Comparison of ENCODE assay signal across 12 mouse cellular contexts in genomic region chr17:12718251-12718650, GRCm38 (mm10). TPM values are rescaled to one million over a fixed set of nuclear protein-coding genes. Genes with fewer than 3 reads are reported as not detected.
DNase-seq lines count a peak whose midpoint lies in the region; ATAC-seq and TF ChIP-seq lines count a peak whose summit lies in the region.
"Had no signal": no experiment of that assay in that cellular context is flagged by ENCODE, and none has a peak within 500 bp of the region (broad histone marks: within the 10 kb centered on the region; RNA-seq: fewer than 3 reads in every experiment).

No protein-coding gene starts in this region.

- WGBS in heart, adult 2 months = 33% methylated on average over 7 of the region's 7 CpGs
- 32% methylated on average over 7 of the region's 7 CpGs for WGBS in embryonic facial prominence, embryonic 14.5 days

- peak overlapping the region; percentile 70 for H3K27ac ChIP-seq in heart, adult 2 months
- H3K27ac ChIP-seq in embryonic facial prominence, embryonic 14.5 days (replicated peaks; ENCODE audit: low read depth, low read length) = peak overlapping the region; percentile 62; the same call in 1 of the 2 replicates
- H3K27ac ChIP-seq: liver, embryonic 12.5 days; neural tube, embryonic 13.5 days had no signal

- peak; percentile 73; the same call in 1 of the 2 replicates for ATAC-seq in embryonic facial prominence, embryonic 14.5 days (ENCODE audit: low read depth)

- 0 out of 2 replicates have a peak, but pooled peaks have one; percentile 65 for TF ChIP-seq EP300 in heart, adult 2 months (IDR thresholded peaks at IDR 0.05; ENCODE audit: insufficient read depth, low read depth, low read length)

- DNase-seq in heart, adult 2 months = peak in 1 of 2 experiments; percentile 23
- DNase-seq in heart, postnatal 36 days = no peak
- peak; percentile 16 to 27 for DNase-seq in layer of hippocampus, postnatal 36 days
- no peak for DNase-seq in layer of hippocampus, adult 8-10 months (ENCODE audit: low spot score in 2 of 2)
- DNase-seq in cerebellum, adult 11-12 months = peak; percentile 79
- DNase-seq in embryonic facial prominence, embryonic 14.5 days (ENCODE audit: low spot score) = peak; percentile 91
- no peak for DNase-seq in adrenal gland, adult 8-10 months
- DNase-seq in spleen, adult 18-20 months = no peak
- DNase-seq: kidney, postnatal 36 days; thymus, postnatal 25 days had no signal

- no peaks in the 10 kb centered on the region for H3K9me3 ChIP-seq in embryonic facial prominence, embryonic 14.5 days (ENCODE audit: control insufficient read depth, low read length)
- H3K9me3 ChIP-seq: liver, embryonic 12.5 days; neural tube, embryonic 13.5 days had no signal

- no peak overlapping the region for H3K9ac ChIP-seq in heart, adult 2 months (ENCODE audit: low read depth, low read length)
- no peak overlapping the region for H3K9ac ChIP-seq in embryonic facial prominence, embryonic 14.5 days (ENCODE audit: low read depth, low read length)
- H3K9ac ChIP-seq: liver, embryonic 12.5 days; neural tube, embryonic 13.5 days had no signal

- no peak overlapping the region for H3K4me2 ChIP-seq in embryonic facial prominence, embryonic 14.5 days (ENCODE audit: low read depth, low read length)
- H3K4me2 ChIP-seq: liver, embryonic 12.5 days; neural tube, embryonic 13.5 days had no signal

- H3K4me1 ChIP-seq in heart, adult 2 months (ENCODE audit: control insufficient read depth, insufficient read depth, low read length) = peaks cover 24% of the 10 kb centered on the region
- H3K4me1 ChIP-seq in embryonic facial prominence, embryonic 14.5 days (ENCODE audit: control insufficient read depth, insufficient read depth, low read length) = peaks cover 23% of the 10 kb centered on the region

- TF ChIP-seq POLR2A in heart, adult 2 months (IDR thresholded peaks at IDR 0.05; ENCODE audit: insufficient read depth, low read depth, low read length) = no peak

- no peaks in the 10 kb centered on the region for H3K27me3 ChIP-seq in heart, adult 2 months (ENCODE audit: control insufficient read depth, insufficient read depth, low read length)
- no peaks in the 10 kb centered on the region for H3K27me3 ChIP-seq in embryonic facial prominence, embryonic 14.5 days (replicated peaks; ENCODE audit: control insufficient read depth, insufficient read depth, low read length)
- H3K27me3 ChIP-seq: neural tube, embryonic 13.5 days had no signal

- H3K4me3 ChIP-seq in heart, adult 2 months = no peak overlapping the region
- H3K4me3 ChIP-seq in embryonic facial prominence, embryonic 14.5 days (ENCODE audit: low read depth, low read length) = no peak overlapping the region
- H3K4me3 ChIP-seq: liver, embryonic 12.5 days; neural tube, embryonic 13.5 days had no signal

- no peaks in the 10 kb centered on the region for H3K79me2 ChIP-seq in heart, adult 2 months (replicated peaks; ENCODE audit: control insufficient read depth, insufficient read depth, low read length)

- TF ChIP-seq CTCF in heart, adult 2 months (IDR thresholded peaks at IDR 0.05) = no peak

- H3K36me3 ChIP-seq in heart, adult 2 months (ENCODE audit: control insufficient read depth, insufficient read depth, low read length) = peaks cover 16% of the 10 kb centered on the region
- H3K36me3 ChIP-seq in embryonic facial prominence, embryonic 14.5 days (ENCODE audit: control insufficient read depth, insufficient read depth, low read length) = peaks cover 89% of the 10 kb centered on the region

- intact Hi-C loops in heart, adult 2 months (cut with DNase I) = loop anchor here (1.0 kb wide), 1 partner anchor 76 kb away; no protein-coding TSS in a partner anchor
- intact Hi-C loops in heart, postnatal 36 days (cut with DNase I) = loop anchor here (2.0 kb wide), 1 partner anchor 19 kb away; no protein-coding TSS in a partner anchor

RNA-seq across cellular contexts. Expression of gene Slc22a1, which starts 42.6 kb away (rescaled TPM):
- total RNA-seq in heart, adult 2 months (2021) = 10 to 100 TPM in 1 of 2 experiments, 1 to 10 TPM in 1; 7.9 to 10.8 TPM
- polyA plus RNA-seq in heart, adult 2 months (2012; rRNA removed) = 2.7 and 9.0 TPM in 2 replicates
- 10 to 100 TPM in 1 of 2 experiments, 1 to 10 TPM in 1; 7.1 to 10.6 TPM for total RNA-seq in heart, postnatal 36 days (2021)
- not detected for total RNA-seq in layer of hippocampus, postnatal 36 days (2021)
- total RNA-seq in layer of hippocampus, adult 8-10 months (2022) = not detected
- polyA plus RNA-seq in embryonic facial prominence, embryonic 14.5 days (2014; fragmentation: Nextera tagmentation; extraction: Ambion mirVana) = 0.31 and 0.38 TPM in 2 replicates
- total RNA-seq in adrenal gland, adult 8-10 months (2022) = under 1 TPM in 3 of 4 experiments, not detected in 1; 0.23 to 0.37 (median 0.30) TPM
- polyA plus RNA-seq: liver, embryonic 12.5 days; neural tube, embryonic 13.5 days had no signal

RNA-seq across cellular contexts. Expression of gene Igf2r, which starts 51.2 kb away (rescaled TPM):
- 100 to 1,000 TPM in 1 of 2 experiments, 10 to 100 TPM in 1; 98.9 to 116 TPM for total RNA-seq in heart, adult 2 months (2021)
- polyA plus RNA-seq in heart, adult 2 months (2012; rRNA removed) = 34.0 and 53.7 TPM in 2 replicates
- total RNA-seq in heart, postnatal 36 days (2021) = 100 to 1,000 TPM; 109 to 113 TPM
- 10 to 100 TPM; 29.0 to 30.9 TPM for total RNA-seq in layer of hippocampus, postnatal 36 days (2021)
- total RNA-seq in layer of hippocampus, adult 8-10 months (2022) = 10 to 100 TPM; 26.5 to 31.7 (median 27.7) TPM
- 66.0 and 67.5 TPM in 2 replicates for polyA plus RNA-seq in embryonic facial prominence, embryonic 14.5 days (2014; fragmentation: Nextera tagmentation; extraction: Ambion mirVana)
- total RNA-seq in adrenal gland, adult 8-10 months (2022) = 10 to 100 TPM; 75.7 to 93.3 (median 83.9) TPM

Comparison
In these comparisons a context has a peak if more than half of its experiments do, and no peak if none do; other contexts are left out.
1. DNase-seq: peak in layer of hippocampus, postnatal 36 days (2 of 2), cerebellum, adult 11-12 months (single experiment) and embryonic facial prominence, embryonic 14.5 days (single experiment); none in heart, postnatal 36 days (0 of 2), layer of hippocampus, adult 8-10 months (0 of 2), adrenal gland, adult 8-10 months (single experiment) and spleen, adult 18-20 months (0 of 2).
2. RNA of gene Slc22a1, which starts 42.6 kb away (total RNA-seq): 7.9 to 10.8 TPM in heart, adult 2 months and 7.1 to 10.6 TPM in heart, postnatal 36 days; not detected in layer of hippocampus, postnatal 36 days, 0.23 to 0.37 TPM in adrenal gland, adult 8-10 months and not detected in layer of hippocampus, adult 8-10 months; every median in the first group is over 4 times any median in the second.